Mouse (Mus musculus) cerebellum, postnatal 10 days (tissue): Measurements from ENCODE around the gene Nt5dc1.
"Not testable (repeated sequence)": the region's sequence is repeated elsewhere in the genome, so short reads cannot be mapped to it uniquely, and the experiment has no call there.

Experiments used
- DNase-seq, 2 experiments: peaks; one replicate each; pipeline ENCODE4 v3.0.0; 2021; ENCODE audit warnings: mixed read lengths in 2 of 2

Gene Nt5dc1

GRCm38 (mm10) chr10:34418204-34418756, at the start of gene Nt5dc1:
TSS of gene Nt5dc1 (minus strand) at chr10:34418552.
- DNase-seq, result peak; percentile 96 to 97

- DNase-seq, result no peak
Measured at GRCm38 (mm10) chr10:34464321-34464720, 46.0 kb upstream of the Nt5dc1 start.

DNA sequence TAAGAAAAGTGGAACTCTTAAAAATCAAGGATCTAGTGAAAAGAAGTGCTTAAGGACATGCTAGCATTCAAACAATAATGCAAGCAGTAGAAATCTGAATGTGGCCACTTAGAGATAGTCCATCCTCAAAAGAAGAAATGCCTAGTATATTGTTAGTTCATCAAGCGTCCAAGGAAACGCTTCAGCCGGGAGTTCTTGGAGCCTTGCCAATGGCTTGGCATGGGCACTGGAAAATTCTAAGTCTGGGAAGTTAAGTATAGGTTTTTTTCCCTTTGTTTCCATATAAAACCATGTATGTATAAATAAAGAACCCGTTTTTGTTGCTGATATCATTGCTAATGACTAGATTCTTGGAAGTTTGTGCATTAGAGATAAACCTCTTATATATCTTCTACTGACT, 43.1 kb upstream of the Nt5dc1 start:
- peak; percentile 63 for DNase-seq

DNA sequence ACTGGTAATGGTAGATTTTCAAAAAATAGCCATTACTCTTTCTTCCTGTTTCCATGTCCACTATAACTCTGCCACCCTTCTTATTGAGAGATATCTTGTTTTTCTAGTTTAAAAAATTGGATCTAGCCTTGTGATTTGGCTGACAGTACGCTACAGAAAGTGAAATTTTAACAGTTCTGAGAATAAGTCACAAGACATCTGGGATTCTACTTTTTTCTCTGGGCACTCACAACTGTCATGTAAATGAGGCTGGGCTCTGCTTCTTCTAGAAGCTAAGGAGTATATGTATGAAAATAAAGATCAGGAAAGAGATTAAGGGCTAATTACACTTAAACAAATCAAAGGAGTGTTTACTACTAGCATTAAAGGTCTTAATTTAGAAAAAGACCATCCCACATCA, 31.1 kb upstream of the Nt5dc1 start:
- DNase-seq, result no peak

DNA sequence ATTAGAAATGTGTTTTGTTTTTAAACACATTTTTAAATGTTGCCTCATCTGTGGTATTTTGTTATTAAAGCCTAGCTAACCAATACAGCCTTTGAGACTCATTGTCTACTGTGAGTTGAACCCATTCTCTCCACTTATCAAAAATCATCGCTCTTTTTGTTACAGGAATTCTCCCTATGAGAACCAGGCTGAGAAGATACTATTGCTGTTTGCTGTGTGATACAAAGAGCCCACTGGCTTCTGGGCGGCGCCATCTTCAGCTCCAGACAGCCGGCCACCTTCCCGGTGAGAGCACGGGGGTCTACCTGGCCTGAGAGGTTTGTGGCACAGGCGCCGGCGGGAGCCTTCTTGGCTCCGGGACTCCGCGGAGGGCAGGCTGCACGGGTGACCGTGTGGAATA, 15.8 kb upstream of the Nt5dc1 start:
- not testable (repeated sequence) for DNase-seq

- DNase-seq, result peak in 1 of 2 experiments; percentile 31
Measured at GRCm38 (mm10) chr10:34431783-34432182, 13.4 kb upstream of the Nt5dc1 start.

DNA sequence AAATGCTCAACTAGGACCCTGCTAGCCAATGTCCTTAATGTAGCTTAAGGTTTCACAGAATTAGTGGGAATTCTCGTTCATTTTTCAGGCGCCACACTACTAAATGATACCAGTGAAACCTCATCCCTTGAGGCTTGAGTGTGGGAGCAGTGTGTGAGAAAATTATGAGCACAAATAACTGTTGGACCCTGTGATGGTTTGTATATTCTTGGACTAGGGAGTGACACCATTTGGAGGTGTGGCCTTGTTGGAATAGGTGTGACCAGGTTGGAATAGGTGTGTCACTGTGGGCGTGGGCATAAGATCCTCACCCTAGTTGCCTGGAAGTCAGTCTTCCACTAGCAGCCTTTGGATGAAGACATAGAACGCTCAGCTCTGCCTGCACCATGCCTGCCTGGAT, 442 bp upstream of the Nt5dc1 start:
- not testable (repeated sequence) for DNase-seq

DNA sequence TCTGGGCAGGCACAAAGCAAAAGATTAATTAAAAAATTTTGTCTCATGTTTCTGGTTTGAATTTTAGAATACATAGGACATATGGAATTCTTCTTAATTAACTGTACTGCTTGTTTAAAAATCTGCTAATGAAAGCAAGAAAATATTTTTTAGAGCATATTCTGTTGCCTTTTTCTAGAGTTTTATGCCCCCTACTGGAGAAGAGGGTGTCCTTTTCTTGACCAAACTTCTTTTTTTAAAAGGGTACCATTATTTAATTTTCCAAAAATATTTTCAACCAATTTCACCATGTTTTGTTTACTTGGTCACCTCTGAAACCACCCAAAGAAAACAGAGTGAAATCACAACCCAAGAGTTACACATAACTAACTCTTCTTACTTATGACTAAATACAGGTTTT, 19.1 kb downstream of the Nt5dc1 start:
- no peak for DNase-seq

- DNase-seq, result no peak
Measured at GRCm38 (mm10) chr10:34396959-34397358, 21.4 kb downstream of the Nt5dc1 start.

DNA sequence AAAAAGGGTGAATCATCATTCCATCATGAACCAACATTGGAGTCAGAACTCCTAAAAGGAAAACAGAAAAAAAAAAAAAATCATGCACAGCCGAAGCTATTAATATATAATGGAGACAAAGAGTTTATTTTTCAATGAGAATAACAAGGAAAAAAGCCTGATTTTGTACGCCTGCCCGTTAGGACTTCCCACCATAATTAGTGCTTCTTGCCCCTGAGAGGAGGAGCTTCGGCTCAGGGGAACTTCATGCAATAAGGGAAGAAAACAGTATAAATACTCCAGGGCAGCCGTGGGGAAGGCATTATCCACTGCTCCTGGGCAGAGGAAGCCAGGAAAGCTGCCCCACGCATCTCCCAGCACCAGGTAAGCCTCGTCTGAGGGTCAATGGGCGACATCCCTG, 28.7 kb downstream of the Nt5dc1 start, which contains the start of gene Col10a1:
Gene Col10a1, plus strand, starts transcription at position 301 of the 400 bp plus-strand sequence.
- no peak for DNase-seq

DNA sequence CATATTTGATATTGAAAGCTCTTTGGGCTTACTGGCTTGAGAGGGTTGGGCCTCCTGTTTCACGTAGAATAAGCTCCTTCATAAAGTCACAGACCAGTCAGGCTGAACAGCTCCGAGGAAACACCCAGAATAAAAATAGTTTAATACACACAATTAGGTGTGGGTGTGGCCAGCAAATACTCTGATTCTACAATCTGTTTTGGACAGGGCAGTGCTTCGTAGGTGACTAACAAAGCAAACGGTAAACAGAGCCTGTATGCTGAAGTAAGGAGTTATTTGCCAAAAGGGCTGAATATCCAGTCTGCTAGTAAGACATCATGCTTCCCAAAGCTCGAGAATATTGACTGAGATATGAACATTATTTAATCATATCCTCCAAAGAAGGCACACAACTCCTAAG, 32.7 kb downstream of the Nt5dc1 start:
- no peak for DNase-seq

DNA sequence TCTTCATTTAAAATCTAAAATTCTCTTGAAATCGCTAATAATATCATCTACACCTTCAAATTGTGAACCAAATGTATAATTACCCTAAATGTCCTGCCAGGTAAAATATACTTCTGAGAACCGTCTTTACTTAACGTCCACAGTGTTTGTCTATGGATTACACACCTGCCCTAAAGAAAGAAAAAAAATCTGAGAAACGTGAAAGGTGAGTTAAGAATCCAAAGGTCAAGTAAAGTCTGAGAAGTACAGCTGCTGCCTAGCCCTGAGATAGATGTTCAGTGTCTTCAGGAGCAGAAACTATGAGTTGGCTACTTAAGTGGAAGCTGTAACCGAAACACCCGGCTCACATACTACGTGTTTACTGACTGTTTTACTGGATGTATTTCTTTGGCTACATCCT, 45.0 kb downstream of the Nt5dc1 start:
- no peak for DNase-seq

DNA sequence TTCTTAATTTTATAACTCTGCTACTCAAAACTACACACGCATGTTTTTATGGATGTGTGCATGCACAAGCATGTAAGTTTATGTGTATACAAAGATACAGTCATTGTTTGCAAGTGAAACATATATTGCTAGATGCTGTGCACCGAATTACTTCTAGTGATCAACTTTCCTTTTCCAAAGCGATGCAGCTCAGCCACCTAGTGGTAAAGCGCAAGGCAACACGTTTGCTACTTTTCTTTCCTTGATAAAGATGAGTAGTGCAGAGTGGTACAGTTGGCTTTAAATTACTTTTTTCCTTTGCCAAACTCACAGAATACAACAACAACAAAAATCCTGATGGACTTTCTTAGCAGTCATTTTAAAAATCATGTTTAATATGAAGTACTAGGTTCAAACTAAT, 50.2 kb downstream of the Nt5dc1 start:
- DNase-seq, result peak in 1 of 2 experiments; percentile 3

- peak; percentile 71 to 76 for DNase-seq
Measured at GRCm38 (mm10) chr10:34363756-34364155, 54.6 kb downstream of the Nt5dc1 start.

- no peak for DNase-seq
Measured at GRCm38 (mm10) chr10:34358263-34358662, 60.1 kb downstream of the Nt5dc1 start.

- DNase-seq, result no peak
Measured at GRCm38 (mm10) chr10:34352166-34352565, 66.2 kb downstream of the Nt5dc1 start.

DNA sequence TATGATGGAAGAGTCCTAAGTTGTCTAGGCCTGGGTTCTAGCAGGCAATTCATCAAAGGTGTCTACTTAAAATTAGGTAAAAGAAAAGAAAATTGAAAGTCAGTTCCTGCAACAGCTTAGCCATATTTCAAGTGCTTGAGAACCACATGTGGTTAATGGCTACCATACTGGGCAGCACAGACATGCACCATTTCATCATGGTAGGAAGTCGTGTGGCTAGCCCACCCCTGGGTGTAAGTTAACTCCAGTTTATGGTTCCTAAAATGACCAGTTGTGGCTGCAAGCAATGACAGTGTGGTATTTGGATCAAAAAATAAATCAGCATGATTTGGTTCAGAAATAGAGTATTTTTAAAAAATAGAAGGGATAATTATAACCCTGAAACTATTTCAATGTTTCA, 76.5 kb downstream of the Nt5dc1 start:
- no peak for DNase-seq

GRCm38 (mm10) chr10:34341014-34341413, 77.3 kb downstream of the Nt5dc1 start:
- DNase-seq, result no peak

DNA sequence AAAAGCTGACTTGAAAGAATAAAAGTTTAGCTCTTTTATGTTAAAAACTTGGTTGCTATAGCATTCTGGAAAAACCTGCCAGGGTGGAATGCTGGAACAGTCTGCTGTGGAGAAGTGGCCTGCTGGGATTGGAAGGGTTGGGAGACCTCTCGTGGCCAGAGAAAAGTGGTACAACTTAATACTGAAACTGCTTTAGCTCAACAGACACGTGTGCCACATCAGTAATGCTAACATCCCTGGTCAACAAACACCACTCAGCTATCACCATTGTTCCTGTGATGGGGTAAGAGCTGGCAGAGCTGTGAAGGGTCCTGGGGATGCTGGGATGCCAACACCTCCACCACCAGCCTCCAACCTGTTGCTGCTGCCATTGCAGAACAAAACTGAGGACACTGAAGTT, 90.0 kb downstream of the Nt5dc1 start:
- peak; percentile 72 for DNase-seq

- DNase-seq, result no peak
Measured at GRCm38 (mm10) chr10:34327144-34327543, 91.2 kb downstream of the Nt5dc1 start.

- DNase-seq, result peak; percentile 24 to 36
Measured at GRCm38 (mm10) chr10:34326701-34327100, 91.7 kb downstream of the Nt5dc1 start.

DNA sequence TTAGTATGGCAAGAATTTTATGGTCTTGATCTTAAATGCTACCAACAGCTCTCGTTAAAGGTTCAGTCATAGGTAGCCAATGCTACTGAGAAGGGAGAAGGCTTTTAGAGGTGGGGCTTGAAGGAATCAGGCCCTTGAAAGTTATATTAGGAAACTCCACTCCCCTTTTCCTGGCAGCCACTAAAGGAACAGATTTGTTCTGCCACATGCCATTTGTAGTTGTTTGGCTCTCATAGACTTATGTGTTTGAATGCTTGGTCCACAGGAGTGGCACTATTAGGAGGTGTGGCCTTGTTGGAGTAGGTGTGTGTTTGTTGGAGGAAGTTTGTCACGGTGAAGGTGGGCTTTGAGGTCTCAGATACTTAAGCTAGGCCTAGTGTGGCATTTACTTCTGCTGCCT, 97.5 kb downstream of the Nt5dc1 start:
- DNase-seq, result no peak

GRCm38 (mm10) chr10:34317217-34317606, 101.1 kb downstream of the Nt5dc1 start:
- no peak for DNase-seq

- peak; percentile 91 to 95 for DNase-seq
Measured at GRCm38 (mm10) chr10:34316571-34317216, 101.7 kb downstream of the Nt5dc1 start.

DNA sequence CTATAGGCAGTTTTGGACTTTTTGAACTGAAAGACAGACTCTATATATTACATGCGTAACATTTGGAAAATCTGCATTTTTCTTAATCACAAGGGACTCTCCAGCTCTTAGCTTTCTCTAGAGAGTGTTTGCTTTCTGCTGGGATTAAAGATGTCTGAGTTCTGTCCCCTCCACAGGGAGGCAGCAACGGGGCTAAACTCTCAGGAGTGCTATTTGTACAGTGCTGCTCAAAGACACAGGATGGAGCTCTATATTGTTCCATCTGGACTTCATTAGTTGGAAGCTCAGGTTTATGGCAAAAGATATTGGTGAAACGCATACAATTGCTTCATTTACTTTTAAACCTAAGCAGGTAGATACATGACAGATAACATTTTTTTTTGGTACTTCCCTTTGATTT, 105.8 kb downstream of the Nt5dc1 start:
- DNase-seq, result peak in 1 of 2 experiments; percentile 20
